Mouse (Mus musculus): ENCODE measurements around the gene Elp6. TPM values are rescaled to one million over a fixed set of nuclear protein-coding genes. Genes with fewer than 3 reads are reported as not detected.
A peak's percentile ranks its signal among the peaks of the same experiment; 100 is the strongest.

Gene Elp6
- polyA plus RNA-seq, 1 experiment from 2014 or later: 37.5 TPM

DNA sequence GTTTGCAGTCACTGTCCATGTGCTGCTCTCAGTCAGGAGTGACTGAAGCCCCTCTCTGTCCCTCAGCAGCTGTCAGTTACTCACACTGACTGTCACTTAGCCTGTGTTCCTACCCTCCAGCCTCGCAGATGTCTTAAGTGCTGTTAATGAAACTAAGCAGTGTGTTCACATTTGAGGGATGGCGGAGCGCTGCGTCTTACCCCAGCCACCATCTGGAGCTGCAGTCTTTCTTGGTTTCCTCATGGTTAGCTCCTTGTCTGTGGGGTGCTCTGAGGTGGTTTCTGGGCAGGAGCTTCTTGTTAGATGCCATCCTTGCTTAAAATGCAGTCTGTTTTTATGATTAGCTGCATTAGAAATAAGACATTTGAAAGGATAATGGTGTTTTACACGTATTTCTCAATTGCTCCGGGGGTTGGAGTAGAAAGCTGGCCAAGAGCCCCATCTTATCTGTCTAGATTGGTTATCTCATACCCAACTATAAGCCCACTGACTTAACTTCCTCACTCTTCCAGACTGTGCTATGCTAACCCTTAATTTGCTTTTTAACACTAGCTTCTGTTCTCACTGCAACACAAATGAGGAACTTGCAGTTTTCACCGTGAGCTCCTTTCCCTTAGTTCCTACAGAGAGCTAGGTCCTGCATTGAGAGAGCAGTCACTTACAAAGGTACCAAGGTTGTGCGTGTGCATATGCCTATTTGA is 47.1 kb downstream of the Elp6 start:
- 91% methylated on average over 8 of the region's 8 CpGs for WGBS
- no peak overlapping the region for H3K4me3 ChIP-seq (ENCODE audit: low read depth, low read length)
- DNase-seq (ENCODE audit: low spot score): no peak

DNA sequence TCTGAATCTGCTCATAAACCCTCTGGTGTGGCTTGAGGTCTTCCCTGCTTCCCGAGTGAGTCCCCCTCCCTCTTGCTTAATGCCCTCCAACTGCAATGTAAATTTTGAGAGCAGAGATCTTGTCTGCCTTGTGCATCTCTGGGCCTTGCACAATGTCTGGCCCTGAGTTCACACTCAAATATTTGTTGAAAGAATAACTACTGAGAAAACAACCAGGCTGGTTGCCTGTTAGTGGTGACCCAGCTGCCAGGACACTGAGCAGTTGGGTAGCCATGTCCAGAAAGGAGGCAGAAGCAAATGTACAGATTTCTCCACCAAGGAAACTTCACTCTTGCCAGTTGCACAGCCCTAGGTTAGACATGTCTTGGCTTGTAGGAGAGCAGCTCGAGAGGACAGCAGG is 53.4 kb downstream of the Elp6 start:
- WGBS: 96% methylated on average over 2 of the region's 2 CpGs

More for the DNA sequence above, 47.1 kb downstream of the Elp6 start:
- no peak overlapping the region for H3K4me2 ChIP-seq (ENCODE audit: low read depth, low read length, severe bottlenecking)
- H3K9ac ChIP-seq (ENCODE audit: low read length): no peak overlapping the region
- H3K27me3 ChIP-seq (ENCODE audit: control insufficient read depth, insufficient read depth, low read length): no peaks in the 10 kb centered on the region
- ATAC-seq (replicated peaks; ENCODE audit: low FRiP score): no peak
- no peaks in the 10 kb centered on the region for H3K9me3 ChIP-seq (ENCODE audit: control insufficient read depth, low read length)
- H3K4me1 ChIP-seq (replicated peaks; ENCODE audit: control insufficient read depth, insufficient read depth, low read length): no peaks in the 10 kb centered on the region
- no peaks in the 10 kb centered on the region for H3K36me3 ChIP-seq (ENCODE audit: control insufficient read depth, insufficient read depth, low read length)
- no peak overlapping the region for H3K27ac ChIP-seq (ENCODE audit: low read depth, low read length)

DNA sequence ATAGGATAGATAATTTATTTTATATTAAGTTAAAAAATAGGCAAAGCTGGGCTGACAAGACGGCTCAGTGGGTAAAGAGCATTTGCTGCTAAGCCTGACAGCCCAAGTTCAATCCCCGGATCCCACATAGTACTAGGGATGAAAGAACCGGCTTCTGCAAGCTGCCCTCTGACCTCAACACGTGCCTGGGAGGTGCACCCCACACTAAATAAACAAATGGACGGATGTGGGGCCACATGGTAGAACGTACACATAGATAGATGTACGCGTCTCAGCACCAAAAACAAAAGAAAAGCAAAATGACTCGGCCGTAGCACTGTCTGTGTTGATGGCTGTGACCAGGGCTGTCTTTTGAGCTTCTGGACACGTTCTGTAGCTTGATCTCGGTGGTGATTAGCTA is 56.3 kb downstream of the Elp6 start:
- Histone ChIP-seq H3K27ac (ENCODE audit: low read depth, low read length) (no peak overlapping the region), H3K27me3 (ENCODE audit: control insufficient read depth, insufficient read depth, low read length) (no peaks in the 10 kb centered on the region), H3K4me3 (ENCODE audit: low read depth, low read length) (no peak overlapping the region), H3K36me3 (ENCODE audit: control insufficient read depth, insufficient read depth, low read length) (no peaks in the 10 kb centered on the region), H3K4me1 (replicated peaks; ENCODE audit: control insufficient read depth, insufficient read depth, low read length) (no peaks in the 10 kb centered on the region), H3K4me2 (ENCODE audit: low read depth, low read length, severe bottlenecking) (no peak overlapping the region), H3K9me3 (ENCODE audit: control insufficient read depth, low read length) (no peaks in the 10 kb centered on the region), H3K9ac (ENCODE audit: low read length) (no peak overlapping the region)
- DNase-seq (ENCODE audit: low spot score) (no peak), ATAC-seq (replicated peaks; ENCODE audit: low FRiP score) (no peak)
- WGBS: 89% methylated on average over 12 of the region's 12 CpGs

More for the DNA sequence above, 53.4 kb downstream of the Elp6 start:
- no peak overlapping the region for H3K4me2 ChIP-seq (ENCODE audit: low read depth, low read length, severe bottlenecking)
- no peaks in the 10 kb centered on the region for H3K4me1 ChIP-seq (replicated peaks; ENCODE audit: control insufficient read depth, insufficient read depth, low read length)
- no peak for DNase-seq (ENCODE audit: low spot score)
- H3K9ac ChIP-seq (ENCODE audit: low read length): no peak overlapping the region
- no peak overlapping the region for H3K27ac ChIP-seq (ENCODE audit: low read depth, low read length)
- no peak for ATAC-seq (replicated peaks; ENCODE audit: low FRiP score)
- H3K36me3 ChIP-seq (ENCODE audit: control insufficient read depth, insufficient read depth, low read length): no peaks in the 10 kb centered on the region
- no peaks in the 10 kb centered on the region for H3K9me3 ChIP-seq (ENCODE audit: control insufficient read depth, low read length)
- H3K27me3 ChIP-seq (ENCODE audit: control insufficient read depth, insufficient read depth, low read length): no peaks in the 10 kb centered on the region
- H3K4me3 ChIP-seq (ENCODE audit: low read depth, low read length): no peak overlapping the region

DNA sequence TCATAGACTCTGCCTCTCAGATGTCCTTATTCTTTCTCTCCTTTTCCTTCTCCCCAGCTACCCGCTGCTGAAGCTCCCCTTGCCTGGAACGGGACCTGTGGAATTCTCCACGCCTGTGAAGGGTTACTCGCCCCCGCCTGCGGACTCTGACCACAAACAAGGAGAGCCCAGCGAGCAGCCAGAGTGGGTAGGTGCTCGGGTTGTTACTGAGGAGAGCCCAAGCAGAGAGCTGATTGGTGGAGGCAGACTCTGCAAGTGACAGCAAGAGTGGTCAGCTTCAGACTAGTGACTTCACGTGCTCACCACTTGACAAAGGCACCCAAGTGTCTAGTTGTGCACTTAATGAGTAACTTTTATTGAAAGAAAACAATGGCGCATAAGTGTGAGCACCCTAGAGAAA is 57.4 kb downstream of the Elp6 start:
- no peak overlapping the region for H3K27ac ChIP-seq (ENCODE audit: low read depth, low read length)
- no peaks in the 10 kb centered on the region for H3K27me3 ChIP-seq (ENCODE audit: control insufficient read depth, insufficient read depth, low read length)
- ATAC-seq (replicated peaks; ENCODE audit: low FRiP score) (no peak), DNase-seq (ENCODE audit: low spot score) (no peak)
- H3K4me1 ChIP-seq (replicated peaks; ENCODE audit: control insufficient read depth, insufficient read depth, low read length): no peaks in the 10 kb centered on the region
- H3K4me3 ChIP-seq (ENCODE audit: low read depth, low read length): no peak overlapping the region
- 83% methylated on average over 10 of the region's 10 CpGs for WGBS
- H3K9me3 ChIP-seq (ENCODE audit: control insufficient read depth, low read length): no peaks in the 10 kb centered on the region
- no peak overlapping the region for H3K9ac ChIP-seq (ENCODE audit: low read length)
- no peak overlapping the region for H3K4me2 ChIP-seq (ENCODE audit: low read depth, low read length, severe bottlenecking)
- no peaks in the 10 kb centered on the region for H3K36me3 ChIP-seq (ENCODE audit: control insufficient read depth, insufficient read depth, low read length)

DNA sequence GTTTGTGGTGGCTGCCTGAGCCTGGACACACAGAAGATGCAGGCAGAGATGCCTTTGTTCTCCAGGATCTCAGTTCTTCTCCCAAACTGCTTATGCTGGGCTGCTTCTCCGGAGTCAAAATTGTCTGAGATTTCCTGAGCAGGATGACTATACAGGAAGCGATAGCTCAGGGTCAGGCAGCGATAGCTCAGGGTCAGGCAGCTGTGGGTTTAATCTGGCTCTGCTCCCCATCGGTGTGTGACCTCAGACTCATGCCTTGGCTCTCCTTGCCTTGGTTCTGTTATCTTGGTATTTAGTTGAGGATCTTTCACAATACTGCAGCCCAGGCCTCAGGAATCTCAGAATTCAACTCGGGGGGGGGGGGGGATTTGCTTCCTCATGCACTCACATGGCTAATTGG is 61.8 kb downstream of the Elp6 start:
- 76% methylated on average over 5 of the region's 5 CpGs for WGBS
- Histone ChIP-seq H3K4me3 (ENCODE audit: low read depth, low read length) (no peak overlapping the region), H3K4me2 (ENCODE audit: low read depth, low read length, severe bottlenecking) (no peak overlapping the region), H3K36me3 (ENCODE audit: control insufficient read depth, insufficient read depth, low read length) (no peaks in the 10 kb centered on the region), H3K4me1 (replicated peaks; ENCODE audit: control insufficient read depth, insufficient read depth, low read length) (no peaks in the 10 kb centered on the region), H3K9ac (ENCODE audit: low read length) (no peak overlapping the region), H3K27me3 (ENCODE audit: control insufficient read depth, insufficient read depth, low read length) (no peaks in the 10 kb centered on the region), H3K27ac (ENCODE audit: low read depth, low read length) (no peak overlapping the region), H3K9me3 (ENCODE audit: control insufficient read depth, low read length) (no peaks in the 10 kb centered on the region)
- no peak for DNase-seq (ENCODE audit: low spot score)
- ATAC-seq (replicated peaks; ENCODE audit: low FRiP score): no peak

DNA sequence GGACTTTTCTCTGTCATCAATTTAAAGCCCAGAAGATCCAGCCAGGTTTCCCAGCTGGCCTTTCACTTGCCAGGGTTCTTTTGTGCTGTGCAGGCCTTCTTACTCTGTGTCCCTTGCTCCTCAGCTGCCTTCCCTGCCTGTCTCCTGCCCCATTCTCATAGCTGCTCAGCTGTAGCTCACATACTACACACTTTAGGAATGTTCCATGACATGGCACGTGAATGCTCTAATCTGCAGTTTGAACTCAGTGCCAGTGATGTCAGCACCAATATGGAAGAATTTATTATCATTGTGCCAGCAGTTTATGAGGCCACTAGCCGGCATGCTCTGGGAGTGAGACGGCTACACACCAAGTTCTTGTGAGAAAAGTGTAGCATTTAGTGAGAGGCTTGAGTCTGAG is 64.9 kb downstream of the Elp6 start:
- Histone ChIP-seq H3K4me3 (ENCODE audit: low read depth, low read length) (no peak overlapping the region), H3K9me3 (ENCODE audit: control insufficient read depth, low read length) (no peaks in the 10 kb centered on the region), H3K4me2 (ENCODE audit: low read depth, low read length, severe bottlenecking) (no peak overlapping the region), H3K27ac (ENCODE audit: low read depth, low read length) (no peak overlapping the region), H3K27me3 (ENCODE audit: control insufficient read depth, insufficient read depth, low read length) (no peaks in the 10 kb centered on the region), H3K4me1 (replicated peaks; ENCODE audit: control insufficient read depth, insufficient read depth, low read length) (no peaks in the 10 kb centered on the region), H3K9ac (ENCODE audit: low read length) (no peak overlapping the region), H3K36me3 (ENCODE audit: control insufficient read depth, insufficient read depth, low read length) (no peaks in the 10 kb centered on the region)
- no peak for ATAC-seq (replicated peaks; ENCODE audit: low FRiP score)
- DNase-seq (ENCODE audit: low spot score): no peak
- WGBS: 93% methylated on average over 3 of the region's 3 CpGs

Small RNA genes lying within 50 kb of the gene (microRNA-seq; reads per million reads assigned to microRNA genes)
- 327 reads per million, percentile 54 among the genes with 10 or more reads in this experiment for gene Mir6236 (ENCODE audit: insufficient number of aligned reads)

Other genes with a start within 250 kb of the Elp6 start
- gene Smarcc1, start 187.5 kb upstream of the Elp6 start, polyA plus RNA-seq (2014; fragmentation: Nextera tagmentation; extraction: Ambion mirVana): 181 and 190 TPM in 2 replicates
- gene Dhx30, start 187.3 kb upstream of the Elp6 start, polyA plus RNA-seq (2014; fragmentation: Nextera tagmentation; extraction: Ambion mirVana): 186 and 198 TPM in 2 replicates
- 10.9 and 11.3 TPM in 2 replicates for gene Cspg5, start 61.4 kb upstream of the Elp6 start, polyA plus RNA-seq (2014; fragmentation: Nextera tagmentation; extraction: Ambion mirVana)
- 40.2 and 42.8 TPM in 2 replicates for gene Scap, start 28.1 kb downstream of the Elp6 start, polyA plus RNA-seq (2014; fragmentation: Nextera tagmentation; extraction: Ambion mirVana)
- gene Ptpn23, start 103.0 kb downstream of the Elp6 start, polyA plus RNA-seq (2014; fragmentation: Nextera tagmentation; extraction: Ambion mirVana): 17.7 and 21.1 TPM in 2 replicates
- gene Ngp, start 114.6 kb downstream of the Elp6 start, polyA plus RNA-seq (2014; fragmentation: Nextera tagmentation; extraction: Ambion mirVana): 0.36 and 0.67 TPM in 2 replicates
- gene Klhl18, start 171.5 kb downstream of the Elp6 start, polyA plus RNA-seq (2014; fragmentation: Nextera tagmentation; extraction: Ambion mirVana): 9.1 and 9.8 TPM in 2 replicates
- gene Kif9, start 171.8 kb downstream of the Elp6 start, polyA plus RNA-seq (2014; fragmentation: Nextera tagmentation; extraction: Ambion mirVana): 0.88 and 1.4 TPM in 2 replicates
- 48.7 and 56.9 TPM in 2 replicates for gene Setd2, start 227.4 kb downstream of the Elp6 start, polyA plus RNA-seq (2014; fragmentation: Nextera tagmentation; extraction: Ambion mirVana)